Mouse (Mus musculus) forebrain, postnatal 0 days (tissue): ENCODE results near the gene Tomm20. TPM values are rescaled to one million over a fixed set of nuclear protein-coding genes. Genes with fewer than 3 reads are reported as not detected.

Experiments used
- ATAC-seq: fragments of 200-750 bp; cut with Nextera tagmentation; 2 replicates; pipeline ENCODE4 v1.8.0; 2017; ENCODE audit warnings: mild to moderate bottlenecking, moderate library complexity
- DNase-seq: peaks from one replicate; pipeline ENCODE4 v3.0.0-alpha.2; 2015
- H3K27ac ChIP-seq: fragments of 300-500 bp; sonication (generic); 2 replicates; pipeline ENCODE4 v1.5.1; 2014; ENCODE audit warnings: low read depth, mild to moderate bottlenecking, antibody characterized with exemption, low read length, moderate library complexity, mixed read lengths
- H3K27me3 ChIP-seq: fragments of 300-500 bp; sonication (generic); 2 replicates; pipeline ENCODE4 v1.6.1; 2014; ENCODE audit warnings: mild to moderate bottlenecking, low read length, mixed read lengths; ENCODE audit not compliant: insufficient read depth
- H3K36me3 ChIP-seq: fragments of 300-500 bp; sonication (generic); 2 replicates; pipeline ENCODE4 v1.6.1; 2014; ENCODE audit warnings: mild to moderate bottlenecking, moderate library complexity; ENCODE audit not compliant: insufficient read depth
- H3K4me1 ChIP-seq: fragments of 300-500 bp; sonication (generic); 2 replicates; pipeline ENCODE4 v1.6.1; 2014; ENCODE audit warnings: antibody characterized with exemption; ENCODE audit not compliant: insufficient read depth
- H3K4me2 ChIP-seq: fragments of 300-500 bp; sonication (generic); 2 replicates; pipeline ENCODE4 v1.6.1; 2014; ENCODE audit warnings: low read depth, mild to moderate bottlenecking, moderate library complexity
- H3K4me3 ChIP-seq: fragments of 300-500 bp; sonication (generic); 2 replicates; pipeline ENCODE4 v1.5.1; 2014; ENCODE audit warnings: low read depth, low read length, mixed read lengths
- H3K9ac ChIP-seq: fragments of 300-500 bp; sonication (generic); 2 replicates; pipeline ENCODE4 v1.6.1; 2014; ENCODE audit warnings: mild to moderate bottlenecking
- H3K9me3 ChIP-seq: fragments of 300-500 bp; sonication (generic); 2 replicates; pipeline ENCODE4 v1.6.1; 2016; ENCODE audit warnings: low read length
- CTCF ChIP-seq: sonication (generic); IDR thresholded peaks from 2 replicates; pipeline ENCODE4 v1.5.1; 2016; ENCODE audit warnings: antibody characterized with exemption, control low read depth, low read depth
- WGBS: fragments of 180-500 bp; shearing (Covaris S2); extraction: QIAGEN DNeasy Blood & Tissue Kit; methylation state at CpG from one replicate; pipeline ENCODE4 v1.1.7; 2014; 5-methylcytosine and 5-hydroxymethylcytosine counted together
- polyA plus RNA-seq: library from polyadenylated mRNA; unstranded; fragments of >200 nt; fragmentation: Nextera tagmentation; extraction: Ambion mirVana; gene quantifications from 2 replicates; pipeline ENCODE4 v1.2.1, GENCODE M21; 2015
- total RNA-seq: library from RNA; depleted of rRNA; stranded (reverse); fragments of >200 nt; gene quantifications from 2 replicates; pipeline ENCODE4 v1.2.3, GENCODE M21; 2014

Gene Tomm20
- total and polyA plus RNA-seq, 2 experiments from 2014 or later = 195 to 228 TPM

DNA sequence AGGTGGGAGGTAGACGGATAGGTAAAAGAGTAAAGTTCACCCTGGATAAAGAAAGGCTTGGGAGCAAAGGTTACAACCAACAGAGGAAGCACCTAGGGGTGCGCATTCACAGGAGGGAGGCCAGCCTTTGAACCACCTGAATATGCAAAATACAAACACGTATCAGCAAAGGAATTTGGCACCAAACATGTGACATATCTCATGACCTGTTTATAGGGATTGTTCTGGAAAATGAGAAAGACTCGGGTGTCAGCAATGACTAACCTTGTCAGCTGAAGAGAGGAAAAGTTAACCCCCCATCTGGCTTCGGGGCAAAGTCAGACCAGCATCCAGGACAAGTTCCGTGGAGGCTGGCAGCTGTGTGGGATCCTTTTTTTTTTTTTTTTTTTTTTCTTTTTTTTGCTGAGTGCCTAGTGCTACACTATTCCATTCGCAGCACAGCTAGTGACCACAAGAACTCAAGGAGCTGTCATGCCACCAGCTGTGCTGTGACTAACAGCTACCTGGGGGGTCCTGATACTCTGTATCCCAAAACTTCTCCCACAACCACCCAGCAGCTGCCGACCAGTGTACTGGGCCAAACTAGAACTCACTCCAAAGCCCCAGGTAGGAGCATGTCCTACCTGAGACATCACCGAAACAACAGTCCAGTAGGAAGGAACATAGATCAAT lies 42.3 kb downstream of the Tomm20 start:
- Histone ChIP-seq H3K4me2 (no peak overlapping the region), H3K27ac (no peak overlapping the region), H3K4me3 (no peak overlapping the region), H3K9ac (no peak overlapping the region), H3K27me3 (no peaks in the 10 kb centered on the region), H3K9me3 (no peaks in the 10 kb centered on the region), H3K4me1 (no peaks in the 10 kb centered on the region), H3K36me3 (no peaks in the 10 kb centered on the region)
- DNase-seq = no peak
- no peak for TF ChIP-seq CTCF
- 76% methylated on average over 9 of the region's 9 CpGs for WGBS
- ATAC-seq = no peak

DNA sequence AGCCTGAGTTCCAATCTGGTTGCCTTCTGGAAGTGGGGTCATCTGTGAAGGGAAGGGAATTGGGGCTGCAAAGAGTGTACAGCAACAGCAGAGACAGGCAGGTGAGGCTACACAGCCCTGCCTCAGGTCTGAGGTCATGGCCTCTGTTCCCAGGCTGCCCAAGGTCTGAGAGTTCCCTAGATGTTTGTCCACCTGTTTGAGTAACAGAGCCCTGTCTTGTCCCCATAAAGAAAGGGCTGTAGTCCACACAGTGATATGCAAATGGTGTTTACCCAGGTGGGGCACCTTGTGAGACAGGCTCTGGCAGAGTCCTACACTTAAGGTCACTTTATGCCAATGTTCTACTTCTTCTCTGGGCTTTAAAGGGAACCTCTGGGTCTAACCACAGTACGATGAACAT lies 44.0 kb downstream of the Tomm20 start:
- 92% methylated on average over 1 of the region's 1 CpGs for WGBS
- H3K9ac ChIP-seq = no peak overlapping the region
- no peaks in the 10 kb centered on the region for H3K9me3 ChIP-seq
- ATAC-seq (no peak), DNase-seq (no peak)
- H3K4me3 ChIP-seq = no peak overlapping the region
- TF ChIP-seq CTCF = no peak
- no peak overlapping the region for H3K4me2 ChIP-seq
- no peaks in the 10 kb centered on the region for H3K36me3 ChIP-seq
- no peaks in the 10 kb centered on the region for H3K4me1 ChIP-seq
- H3K27ac ChIP-seq = no peak overlapping the region
- no peaks in the 10 kb centered on the region for H3K27me3 ChIP-seq

DNA sequence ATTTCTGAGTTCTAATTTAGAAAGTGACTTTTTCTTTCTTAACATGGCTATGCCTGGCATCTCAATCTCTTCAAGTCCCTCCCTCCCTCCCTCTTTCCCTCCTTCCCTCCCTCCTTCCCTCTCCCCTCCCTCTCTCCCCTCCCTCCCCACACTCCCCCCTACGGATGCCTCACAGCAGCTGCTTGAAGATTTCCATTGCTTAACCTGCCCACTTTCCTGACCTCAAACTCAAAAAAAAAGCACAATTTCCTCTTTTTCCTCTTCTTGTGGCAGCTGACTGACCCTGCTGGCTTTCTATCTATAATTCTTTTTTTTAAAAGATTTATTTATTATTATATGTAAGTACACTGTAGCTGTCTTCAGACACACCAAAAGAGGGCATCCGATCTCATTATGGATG lies 44.6 kb downstream of the Tomm20 start:
- 63% methylated on average over 2 of the region's 2 CpGs for WGBS
- H3K9me3 ChIP-seq = no peaks in the 10 kb centered on the region
- TF ChIP-seq CTCF = no peak
- H3K36me3 ChIP-seq = no peaks in the 10 kb centered on the region
- no peak overlapping the region for H3K4me3 ChIP-seq
- no peaks in the 10 kb centered on the region for H3K27me3 ChIP-seq
- no peak for ATAC-seq
- H3K27ac ChIP-seq = no peak overlapping the region
- no peak for DNase-seq
- no peaks in the 10 kb centered on the region for H3K4me1 ChIP-seq
- no peak overlapping the region for H3K9ac ChIP-seq
- no peak overlapping the region for H3K4me2 ChIP-seq

DNA sequence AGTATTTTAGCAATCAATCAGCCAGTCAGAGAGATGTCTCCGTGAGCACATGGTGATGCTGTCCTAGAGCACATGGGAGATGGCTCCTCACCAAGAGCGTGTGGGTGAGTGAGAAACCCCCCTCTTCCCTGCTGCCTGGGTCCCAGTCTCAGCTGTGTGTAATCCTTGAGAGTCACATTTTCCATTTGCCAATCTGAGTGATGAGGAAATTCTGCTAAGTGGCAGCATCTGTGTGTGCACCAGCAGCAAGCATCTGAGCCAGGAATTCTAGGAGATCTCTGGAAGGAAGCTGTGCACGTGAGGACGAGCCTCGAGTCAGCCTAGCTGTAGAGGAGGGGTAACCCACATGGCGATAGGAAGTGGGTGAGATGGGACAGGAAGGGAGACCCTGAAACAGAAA lies 50.5 kb downstream of the Tomm20 start:
- Histone ChIP-seq H3K27ac (peak overlapping the region; percentile 42), H3K4me3 (no peak overlapping the region), H3K27me3 (no peaks in the 10 kb centered on the region), H3K9ac (no peak overlapping the region), H3K9me3 (no peaks in the 10 kb centered on the region), H3K36me3 (no peaks in the 10 kb centered on the region), H3K4me2 (no peak overlapping the region), H3K4me1 (peaks cover 5% of the 10 kb centered on the region; the same call in 1 of the 2 replicates)
- 27% methylated on average over 6 of the region's 6 CpGs for WGBS
- ATAC-seq (peak; percentile 98), DNase-seq (peak; percentile 83)
- TF ChIP-seq CTCF = no peak

DNA sequence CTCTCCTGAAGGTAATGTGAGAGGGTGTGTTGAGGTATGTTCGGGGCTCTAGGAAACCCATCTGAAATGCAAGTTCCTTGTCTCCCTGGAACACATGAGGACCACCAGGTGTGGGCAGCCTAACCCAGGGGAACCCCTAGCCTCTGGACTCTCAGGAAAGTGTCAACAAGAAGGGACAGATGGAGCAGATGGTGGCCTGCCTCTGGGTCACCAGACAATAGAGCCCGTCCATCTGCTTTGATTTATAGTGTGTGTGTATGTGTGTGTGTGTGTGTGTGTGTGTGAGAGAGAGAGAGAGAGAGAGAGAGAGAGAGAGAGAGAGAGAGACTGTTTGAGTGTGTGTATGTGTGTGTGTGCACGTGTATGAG lies 58.0 kb downstream of the Tomm20 start:
- no peaks in the 10 kb centered on the region for H3K4me1 ChIP-seq
- DNase-seq = no peak

DNA sequence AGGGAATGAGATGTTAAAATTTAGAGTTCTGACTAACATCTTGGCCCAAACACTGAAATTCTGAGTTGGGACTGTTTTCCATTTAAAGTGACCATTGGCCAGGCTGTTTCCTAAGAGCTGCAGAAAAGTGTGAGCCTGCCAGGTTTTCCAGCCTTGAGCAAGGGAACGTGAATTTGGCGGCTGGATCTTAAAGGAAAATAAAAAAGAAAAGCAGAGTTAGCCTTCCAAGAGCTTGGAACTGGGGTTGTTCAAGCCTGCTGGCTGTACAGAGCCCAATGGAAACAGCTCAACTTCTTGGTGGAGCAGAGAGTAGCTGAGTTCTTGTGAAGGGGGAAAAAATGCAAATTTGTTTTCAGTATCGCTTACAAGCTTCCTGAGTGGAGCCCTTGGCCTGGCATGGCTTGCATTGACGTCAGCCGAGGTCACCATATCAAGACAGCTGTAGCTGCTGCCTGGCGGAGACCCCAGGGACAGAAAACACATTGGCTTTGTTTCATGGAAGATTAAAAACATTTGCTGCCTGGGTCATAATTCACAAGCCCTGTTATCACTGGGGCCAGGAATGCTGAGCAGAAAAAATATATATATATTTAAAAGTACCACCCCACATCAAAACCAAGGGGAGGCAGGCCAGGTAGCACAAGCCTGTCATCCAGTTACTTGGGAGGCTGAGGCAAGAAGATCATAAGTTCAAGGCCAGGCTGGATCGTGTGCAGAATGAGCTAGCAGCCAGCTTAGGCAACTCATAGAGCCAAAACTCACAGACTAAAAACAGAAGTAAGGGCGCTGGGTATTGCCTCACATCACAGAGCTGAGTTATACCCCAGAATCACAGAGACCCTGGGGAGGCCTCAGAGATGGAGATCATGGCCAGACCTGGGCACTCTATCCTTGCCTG lies 58.7 kb downstream of the Tomm20 start:
- H3K4me3 ChIP-seq = no peak overlapping the region
- H3K27me3 ChIP-seq = no peaks in the 10 kb centered on the region
- H3K4me1 ChIP-seq = no peaks in the 10 kb centered on the region
- peak; percentile 30; the same call in 1 of the 2 replicates for ATAC-seq
- WGBS = 57% methylated on average over 8 of the region's 8 CpGs
- no peaks in the 10 kb centered on the region for H3K36me3 ChIP-seq
- TF ChIP-seq CTCF = no peak
- H3K9ac ChIP-seq = no peak overlapping the region
- peak overlapping the region; percentile 42; the same call in 1 of the 2 replicates for H3K27ac ChIP-seq
- no peak overlapping the region for H3K4me2 ChIP-seq
- DNase-seq = peak; percentile 38
- H3K9me3 ChIP-seq = no peaks in the 10 kb centered on the region

More for the DNA sequence above, 58.0 kb downstream of the Tomm20 start:
- Histone ChIP-seq H3K4me3 (no peak overlapping the region), H3K9ac (no peak overlapping the region), H3K27me3 (no peaks in the 10 kb centered on the region), H3K4me2 (no peak overlapping the region), H3K36me3 (no peaks in the 10 kb centered on the region), H3K9me3 (no peaks in the 10 kb centered on the region), H3K27ac (0 out of 2 replicates have a peak overlapping the region, but pooled peaks have one; percentile 29)
- 80% methylated on average over 3 of the region's 3 CpGs for WGBS
- ATAC-seq = no peak
- TF ChIP-seq CTCF = no peak
